Mouse (Mus musculus): ENCODE results near the gene Fibp.
A peak's percentile ranks its signal among the peaks of the same experiment; 100 is the strongest.

Fibp gene

GRCm38 (mm10) chr19:5460465-5460911, at the start of gene Fibp:
TSS of gene Fibp (plus strand) at chr19:5460615.
- peak; percentile 93 for DNase-seq

- peak; percentile 69 for DNase-seq
Measured at GRCm38 (mm10) chr19:5410641-5411040, 49.8 kb upstream of the Fibp start.

GRCm38 (mm10) chr19:5411961-5412360, 48.5 kb upstream of the Fibp start:
- DNase-seq: no peak

- no peak for DNase-seq
Measured at GRCm38 (mm10) chr19:5413840-5414239, 46.6 kb upstream of the Fibp start.

- peak; percentile 65 for DNase-seq
Measured at GRCm38 (mm10) chr19:5414534-5414957, 45.9 kb upstream of the Fibp start.

GRCm38 (mm10) chr19:5418750-5419466, 41.5 kb upstream of the Fibp start:
- no peak for DNase-seq

GRCm38 (mm10) chr19:5419630-5420029, 40.8 kb upstream of the Fibp start:
- DNase-seq: no peak

GRCm38 (mm10) chr19:5420579-5420978, 39.8 kb upstream of the Fibp start:
- no peak for DNase-seq

- peak; percentile 1 for DNase-seq
Measured at GRCm38 (mm10) chr19:5421784-5422183, 38.6 kb upstream of the Fibp start.

GRCm38 (mm10) chr19:5422267-5422666, 38.1 kb upstream of the Fibp start:
- DNase-seq: no peak

- peak; percentile 12 for DNase-seq
Measured at GRCm38 (mm10) chr19:5422895-5423443, 37.4 kb upstream of the Fibp start.

GRCm38 (mm10) chr19:5423561-5423960, 36.9 kb upstream of the Fibp start:
- DNase-seq: no peak

- DNase-seq: peak; percentile 90
Measured at GRCm38 (mm10) chr19:5424092-5424781, 36.2 kb upstream of the Fibp start.

GRCm38 (mm10) chr19:5424782-5425741, 35.4 kb upstream of the Fibp start, which contains the start of the genes Drap1 and AI837181:
TSS of gene Drap1 (minus strand) at chr19:5424979.
TSS of gene AI837181 (plus strand) at chr19:5425144.
- peak; percentile 95 for DNase-seq

- no peak for DNase-seq
Measured at GRCm38 (mm10) chr19:5425906-5426565, 34.4 kb upstream of the Fibp start.

GRCm38 (mm10) chr19:5426640-5427290, 33.6 kb upstream of the Fibp start:
- DNase-seq: no peak

- DNase-seq: peak; percentile 76
Measured at GRCm38 (mm10) chr19:5428083-5428482, 32.3 kb upstream of the Fibp start.

GRCm38 (mm10) chr19:5429219-5429618, 31.2 kb upstream of the Fibp start:
- DNase-seq: no peak

- no peak for DNase-seq
Measured at GRCm38 (mm10) chr19:5429806-5430205, 30.6 kb upstream of the Fibp start.

GRCm38 (mm10) chr19:5430408-5430807, 30.0 kb upstream of the Fibp start:
- DNase-seq: no peak

- DNase-seq: peak; percentile 57
Measured at GRCm38 (mm10) chr19:5431911-5432464, 28.4 kb upstream of the Fibp start.

Measured in lung, postnatal 10 days (tissue).